Mouse (Mus musculus): ENCODE measurements at regions not wholly inside any gene's neighbourhood (a gene's known extent, or its start where the extent isn't known, plus 50 kb on each side); places are given as distances from the start of the nearest gene placed in this dataset.

- no peak for DNase-seq
Observed at GRCm38 (mm10) chr10:30132243-30132642, 68.1 kb downstream of the Cenpw start.

GRCm38 (mm10) chr10:30110341-30110740 lies 90.0 kb downstream of the Cenpw start:
- DNase-seq = no peak

GRCm38 (mm10) chr10:30102443-30102842 lies 97.9 kb downstream of the Cenpw start:
- DNase-seq = no peak

GRCm38 (mm10) chr10:30094603-30095002 lies 105.8 kb downstream of the Cenpw start:
- no peak for DNase-seq

GRCm38 (mm10) chr10:30091549-30091948 lies 108.8 kb downstream of the Cenpw start:
- no peak for DNase-seq

DNA sequence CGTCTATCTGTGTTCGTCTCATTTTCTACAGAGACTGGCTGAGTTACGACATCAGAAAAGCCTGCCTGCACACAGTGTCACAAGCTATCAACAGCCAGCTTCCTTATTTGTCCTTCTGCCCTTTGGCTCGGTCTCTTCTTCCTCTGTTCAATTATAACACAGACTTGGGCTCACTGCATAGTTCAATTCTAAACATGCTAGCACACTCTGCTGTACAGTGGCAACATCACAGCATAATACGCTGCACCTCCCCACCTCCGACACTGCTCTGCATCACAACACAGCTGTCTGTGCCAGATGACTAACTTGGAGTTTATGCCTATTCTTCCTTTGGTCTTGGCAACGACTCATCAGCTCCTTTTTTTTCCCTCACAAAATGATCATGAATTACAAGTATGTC lies 111.0 kb downstream of the Cenpw start:
- DNase-seq = peak; percentile 4 to 19

DNA sequence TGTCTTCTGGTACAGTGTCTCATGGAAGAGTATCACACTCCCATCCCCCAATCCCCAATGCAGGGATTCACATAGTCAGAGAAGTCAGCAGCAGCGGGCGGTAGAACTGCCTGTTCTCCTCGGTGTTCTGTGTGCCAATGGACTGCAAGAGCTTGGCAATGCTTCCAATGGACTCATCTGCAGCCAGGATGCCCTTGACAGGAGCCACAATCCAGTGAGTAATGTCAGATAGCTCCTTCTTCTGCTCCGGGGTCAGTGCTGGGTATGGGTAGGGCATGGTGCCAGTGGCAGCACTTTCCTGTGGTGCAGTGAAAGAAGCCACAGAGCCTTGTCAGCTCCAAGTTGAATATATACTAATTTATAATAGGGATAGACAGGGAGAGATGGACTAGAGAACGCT lies 115.3 kb downstream of the Cenpw start:
- DNase-seq = no peak

DNA sequence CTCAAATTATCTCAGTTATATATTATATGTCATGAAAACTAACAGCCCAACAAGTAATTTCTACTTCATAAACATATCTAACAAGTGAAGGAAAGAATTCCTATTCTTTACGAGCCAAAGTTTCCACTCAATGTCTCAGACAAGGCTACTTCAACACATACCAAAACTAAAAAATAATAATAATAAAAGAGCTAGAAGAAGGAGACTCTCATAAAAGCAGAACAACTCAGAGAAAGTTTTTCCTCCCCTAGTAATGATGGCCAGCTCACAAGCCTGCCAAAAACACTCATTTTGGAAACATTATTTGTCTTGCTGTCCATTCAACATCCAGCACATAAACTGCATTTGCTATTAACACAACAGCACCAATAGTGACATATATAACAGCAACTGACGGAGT lies 133.7 kb downstream of the Cenpw start:
- DNase-seq = no peak

DNA sequence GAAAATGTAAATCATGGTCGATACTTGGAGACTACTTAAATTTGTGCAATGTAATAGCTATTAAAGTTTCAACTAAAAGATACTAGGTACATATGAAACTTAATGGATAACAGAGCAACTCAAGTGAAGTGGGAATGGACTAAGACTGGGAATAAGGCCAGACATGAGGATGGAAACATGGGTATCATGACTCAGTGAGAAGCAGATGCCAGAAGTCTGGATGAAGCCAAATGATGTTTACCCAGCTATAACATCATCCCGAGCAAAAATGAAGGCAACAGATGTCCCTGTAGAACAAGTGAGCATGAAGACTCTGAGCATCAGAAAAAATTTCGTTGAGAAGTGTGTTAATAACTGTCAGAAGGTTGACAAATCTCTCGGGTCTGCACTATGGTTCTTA lies 169.7 kb downstream of the Cenpw start:
- DNase-seq = no peak

DNA sequence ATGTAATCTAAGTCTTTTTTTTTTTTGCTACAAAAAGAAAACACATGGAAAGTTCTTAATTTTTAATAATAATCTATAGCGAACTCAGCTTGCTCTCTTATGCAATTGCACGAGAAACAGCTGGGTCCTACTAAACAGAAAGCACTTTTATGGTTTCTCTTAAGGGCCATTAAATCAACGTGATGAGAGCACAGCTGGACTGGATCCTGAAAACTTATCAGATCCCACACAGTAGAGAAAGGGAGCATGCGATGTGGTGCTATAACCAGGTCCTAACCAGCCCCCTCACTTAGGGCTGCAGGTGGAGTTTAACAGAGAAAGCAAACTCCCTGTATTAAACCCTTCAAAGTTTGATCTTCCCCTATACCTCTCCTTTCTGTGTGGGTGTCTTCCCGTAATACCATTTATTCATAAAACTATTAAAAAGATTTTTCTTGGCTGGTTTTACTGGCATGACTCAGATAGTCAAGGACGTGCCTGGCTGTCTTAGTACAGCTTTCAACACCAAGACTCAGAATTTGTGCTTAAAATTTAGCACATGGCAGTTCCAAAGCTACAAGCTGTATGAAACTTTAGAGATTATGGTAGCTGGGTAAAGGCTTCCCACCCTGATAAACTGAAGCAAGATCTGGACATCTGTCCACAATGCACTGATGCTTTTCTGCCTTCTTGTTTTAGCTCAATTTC lies 197.3 kb downstream of the Cenpw start:
- no peak for DNase-seq

DNA sequence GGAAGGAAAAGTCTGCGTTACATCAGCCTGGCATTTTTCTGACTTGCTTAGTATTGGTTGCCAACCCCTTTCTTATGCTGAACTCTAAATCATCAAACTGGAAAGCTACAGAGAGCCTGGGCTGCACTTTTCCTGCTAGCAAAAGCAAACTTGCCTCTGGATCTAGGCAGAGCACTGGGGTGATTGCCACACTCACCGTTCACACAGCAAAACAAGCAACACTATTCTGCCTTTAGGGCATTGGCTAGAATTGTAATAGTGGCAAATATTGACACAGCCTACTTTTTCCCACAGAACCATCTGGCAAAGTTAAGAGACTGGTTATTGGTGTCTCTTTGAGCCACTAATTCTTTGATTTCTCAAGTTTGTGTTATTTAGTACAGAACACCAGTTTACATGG lies 199.5 kb downstream of the Cenpw start:
- DNase-seq = no peak

DNA sequence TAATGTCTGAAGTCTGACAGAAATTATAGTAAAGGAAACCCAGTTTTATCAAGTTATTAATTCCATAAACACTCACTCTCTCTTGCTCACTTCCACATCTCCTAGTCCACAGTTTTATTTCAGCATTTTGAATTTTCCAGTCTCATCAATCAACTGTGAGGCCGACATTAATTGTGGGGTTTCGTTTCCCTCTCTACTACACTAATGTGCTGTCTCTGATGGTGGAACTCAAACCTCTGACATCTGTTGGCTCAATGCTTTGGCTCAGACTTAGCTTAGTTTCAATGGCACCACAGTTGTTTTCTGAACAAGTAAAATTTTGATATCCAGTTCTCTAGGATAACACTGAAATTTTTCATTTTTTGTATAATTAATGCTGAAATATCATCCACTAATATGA lies 218.8 kb downstream of the Cenpw start:
- no peak for DNase-seq
